Comparison of ENCODE assay signal across 10 mouse cellular contexts in the genomic region with DNA sequence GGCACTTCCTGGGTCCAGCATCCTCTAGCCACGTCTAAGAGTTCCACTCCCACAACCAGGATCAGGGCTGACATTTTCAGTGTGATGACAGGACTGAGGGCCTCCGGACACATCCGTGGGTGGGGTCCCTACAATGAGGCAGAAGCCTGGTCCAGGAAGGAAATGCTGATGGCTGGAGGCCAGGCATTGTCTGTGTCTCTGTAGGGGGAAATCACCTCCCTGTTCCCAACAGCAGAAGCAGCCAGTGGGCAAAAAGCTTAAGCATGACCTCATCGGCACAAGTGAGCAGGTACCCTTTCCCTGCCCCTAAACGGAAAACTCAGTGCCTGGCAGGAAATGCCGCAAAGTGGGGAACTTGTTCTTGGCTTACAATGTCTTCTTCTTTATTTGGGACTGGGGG. TPM values are rescaled to one million over a fixed set of nuclear protein-coding genes. Genes with fewer than 3 reads are reported as not detected.
DNase-seq lines count a peak whose midpoint lies in the region; ATAC-seq lines count a peak whose summit lies in the region.
"Had no signal": no experiment of that assay in that cellular context is flagged by ENCODE, and none has a peak within 500 bp of the region (broad histone marks: within the 10 kb centered on the region; RNA-seq: fewer than 3 reads in every experiment).

No protein-coding gene starts in this region.

- H3K9me3 ChIP-seq in neural tube, embryonic 13.5 days = no peaks in the 10 kb centered on the region
- no peaks in the 10 kb centered on the region for H3K9me3 ChIP-seq in heart, embryonic 12.5 days (replicated peaks)
- H3K9me3 ChIP-seq in stomach, embryonic 16.5 days (replicated peaks; ENCODE audit: control insufficient read depth, low read length) = no peaks in the 10 kb centered on the region
- H3K9me3 ChIP-seq in forebrain, embryonic 12.5 days = no peaks in the 10 kb centered on the region
- H3K9me3 ChIP-seq: G1E had no signal

- DNase-seq in neural tube, embryonic 10.5 days (ENCODE audit: extremely low spot score, low spot score) = no peak
- peak; percentile 87 to 92 for DNase-seq in kidney, postnatal 36 days
- DNase-seq in cerebellum, adult 9-10 months = no peak
- DNase-seq in right cerebral cortex, adult 2 months (ENCODE audit: low spot score in 2 of 2) = no peak

- peaks cover 93% of the 10 kb centered on the region for H3K36me3 ChIP-seq in neural tube, embryonic 13.5 days
- peaks cover 60% of the 10 kb centered on the region for H3K36me3 ChIP-seq in heart, embryonic 12.5 days
- 0 out of 2 replicates have a peak, but pooled peaks cover 14% of the 10 kb centered on the region for H3K36me3 ChIP-seq in stomach, embryonic 16.5 days (ENCODE audit: control insufficient read depth, insufficient read depth, low read length)
- H3K36me3 ChIP-seq in forebrain, embryonic 12.5 days (replicated peaks) = peaks cover 66% of the 10 kb centered on the region

- no peak overlapping the region for H3K4me3 ChIP-seq in neural tube, embryonic 13.5 days
- no peak overlapping the region for H3K4me3 ChIP-seq in heart, embryonic 12.5 days
- no peak overlapping the region for H3K4me3 ChIP-seq in stomach, embryonic 16.5 days (replicated peaks; ENCODE audit: low read length)
- no peak overlapping the region for H3K4me3 ChIP-seq in forebrain, embryonic 12.5 days (replicated peaks)
- H3K4me3 ChIP-seq: erythroblast, embryonic 14.5 days had no signal

- WGBS in neural tube, embryonic 13.5 days = 78% methylated on average over 6 of the region's 6 CpGs
- 49% methylated on average over 6 of the region's 6 CpGs for WGBS in heart, embryonic 12.5 days
- 74% methylated on average over 6 of the region's 6 CpGs for WGBS in stomach, embryonic 16.5 days
- WGBS in forebrain, embryonic 12.5 days = 81% methylated on average over 6 of the region's 6 CpGs

- no peak overlapping the region for H3K9ac ChIP-seq in neural tube, embryonic 13.5 days
- no peak overlapping the region for H3K9ac ChIP-seq in heart, embryonic 12.5 days
- no peak overlapping the region for H3K9ac ChIP-seq in stomach, embryonic 16.5 days (ENCODE audit: low read length)
- no peak overlapping the region for H3K9ac ChIP-seq in forebrain, embryonic 12.5 days

- H3K27me3 ChIP-seq in neural tube, embryonic 13.5 days = no peaks in the 10 kb centered on the region
- no peaks in the 10 kb centered on the region for H3K27me3 ChIP-seq in heart, embryonic 12.5 days (replicated peaks)
- H3K27me3 ChIP-seq in stomach, embryonic 16.5 days (ENCODE audit: control insufficient read depth, insufficient read depth, low read length) = no peaks in the 10 kb centered on the region
- no peaks in the 10 kb centered on the region for H3K27me3 ChIP-seq in forebrain, embryonic 12.5 days

- peak overlapping the region; percentile 38; the same call in 1 of the 2 replicates for H3K27ac ChIP-seq in neural tube, embryonic 13.5 days (replicated peaks)
- H3K27ac ChIP-seq in heart, embryonic 12.5 days (ENCODE audit: poor library complexity, severe bottlenecking) = peak overlapping the region; percentile 80
- H3K27ac ChIP-seq in stomach, embryonic 16.5 days (ENCODE audit: low read length) = peak overlapping the region; percentile 71; the same call in 1 of the 2 replicates
- no peak overlapping the region for H3K27ac ChIP-seq in forebrain, embryonic 12.5 days

- peaks cover 12% of the 10 kb centered on the region for H3K4me1 ChIP-seq in neural tube, embryonic 13.5 days (replicated peaks)
- H3K4me1 ChIP-seq in heart, embryonic 12.5 days (replicated peaks) = peaks cover 25% of the 10 kb centered on the region
- H3K4me1 ChIP-seq in stomach, embryonic 16.5 days (ENCODE audit: control insufficient read depth, insufficient read depth, low read length) = no peaks in the 10 kb centered on the region
- peaks cover 8% of the 10 kb centered on the region for H3K4me1 ChIP-seq in forebrain, embryonic 12.5 days

- no peak for ATAC-seq in neural tube, embryonic 13.5 days (ENCODE audit: low read depth)
- ATAC-seq in heart, embryonic 12.5 days (ENCODE audit: insufficient number of reproducible peaks, low FRiP score) = peak; percentile 82
- ATAC-seq in stomach, embryonic 16.5 days (ENCODE audit: insufficient read depth, low FRiP score) = peak; percentile 50; the same call in 1 of the 2 replicates
- ATAC-seq in forebrain, embryonic 12.5 days (ENCODE audit: low FRiP score) = no peak

- no peak overlapping the region for H3K4me2 ChIP-seq in neural tube, embryonic 13.5 days
- no peak overlapping the region for H3K4me2 ChIP-seq in heart, embryonic 12.5 days
- H3K4me2 ChIP-seq in stomach, embryonic 16.5 days (ENCODE audit: low read depth, low read length) = no peak overlapping the region
- H3K4me2 ChIP-seq in forebrain, embryonic 12.5 days = no peak overlapping the region

RNA-seq across cellular contexts. Expression of a gene that starts 11.5 kb away (rescaled TPM):
- 22.7 and 24.7 TPM in 2 replicates for polyA plus RNA-seq in neural tube, embryonic 13.5 days (2015; fragmentation: Nextera tagmentation; extraction: Ambion mirVana)
- polyA plus RNA-seq in heart, embryonic 12.5 days (2016; fragmentation: Nextera tagmentation; extraction: Ambion mirVana) = 36.1 and 37.6 TPM in 2 replicates
- 21.8 and 23.1 TPM in 2 replicates for polyA plus RNA-seq in stomach, embryonic 16.5 days (2015; fragmentation: Nextera tagmentation; extraction: Ambion mirVana)
- 30.6 and 33.3 TPM in 2 replicates for polyA plus RNA-seq in forebrain, embryonic 12.5 days (2016; fragmentation: Nextera tagmentation; extraction: Ambion mirVana)

RNA-seq across cellular contexts. Expression of a gene that starts 37.2 kb away (rescaled TPM):
- polyA plus RNA-seq in neural tube, embryonic 13.5 days (2015; fragmentation: Nextera tagmentation; extraction: Ambion mirVana) = 1.2 and 2.1 TPM in 2 replicates
- polyA plus RNA-seq in heart, embryonic 12.5 days (2016; fragmentation: Nextera tagmentation; extraction: Ambion mirVana) = 0.70 and 1.1 TPM in 2 replicates
- polyA plus RNA-seq in stomach, embryonic 16.5 days (2015; fragmentation: Nextera tagmentation; extraction: Ambion mirVana) = 2.7 and 3.8 TPM in 2 replicates
- polyA plus RNA-seq in forebrain, embryonic 12.5 days (2016; fragmentation: Nextera tagmentation; extraction: Ambion mirVana) = 2.1 and 2.9 TPM in 2 replicates

RNA-seq across cellular contexts. Expression of a gene that starts 37.3 kb away (rescaled TPM):
- polyA plus RNA-seq in neural tube, embryonic 13.5 days (2015; fragmentation: Nextera tagmentation; extraction: Ambion mirVana) = 65.0 and 66.5 TPM in 2 replicates
- 44.3 and 49.4 TPM in 2 replicates for polyA plus RNA-seq in heart, embryonic 12.5 days (2016; fragmentation: Nextera tagmentation; extraction: Ambion mirVana)
- polyA plus RNA-seq in stomach, embryonic 16.5 days (2015; fragmentation: Nextera tagmentation; extraction: Ambion mirVana) = 51.4 and 53.8 TPM in 2 replicates
- 64.3 and 66.5 TPM in 2 replicates for polyA plus RNA-seq in forebrain, embryonic 12.5 days (2016; fragmentation: Nextera tagmentation; extraction: Ambion mirVana)

RNA-seq across cellular contexts. Expression of a gene that starts 44.0 kb away (rescaled TPM):
- polyA plus RNA-seq in neural tube, embryonic 13.5 days (2015; fragmentation: Nextera tagmentation; extraction: Ambion mirVana) = 0.22 TPM in 1 of 2 replicates, not detected in the other
- polyA plus RNA-seq in heart, embryonic 12.5 days (2016; fragmentation: Nextera tagmentation; extraction: Ambion mirVana) = 0.15 TPM in 1 of 2 replicates, not detected in the other
- polyA plus RNA-seq in stomach, embryonic 16.5 days (2015; fragmentation: Nextera tagmentation; extraction: Ambion mirVana) = 1.0 and 2.3 TPM in 2 replicates
- 0.23 TPM in 1 of 2 replicates, not detected in the other for polyA plus RNA-seq in forebrain, embryonic 12.5 days (2016; fragmentation: Nextera tagmentation; extraction: Ambion mirVana)
- polyA plus RNA-seq: erythroblast, embryonic 14.5 days; G1E had no signal

Comparison
In these comparisons a context has a peak if more than half of its experiments do, and no peak if none do; other contexts are left out.
1. ATAC-seq: peak in heart, embryonic 12.5 days (single experiment) and stomach, embryonic 16.5 days (single experiment); none in neural tube, embryonic 13.5 days (single experiment) and forebrain, embryonic 12.5 days (single experiment).
2. DNase-seq: peak in kidney, postnatal 36 days (2 of 2); none in neural tube, embryonic 10.5 days (single experiment), cerebellum, adult 9-10 months (single experiment) and right cerebral cortex, adult 2 months (0 of 2).